Mouse (Mus musculus) liver, embryonic 12.5 days (tissue): ENCODE results near the gene Gm3642. TPM values are rescaled to one million over a fixed set of nuclear protein-coding genes. Genes with fewer than 3 reads are reported as not detected.
A peak's percentile ranks its signal among the peaks of the same experiment; 100 is the strongest.
"Not testable (repeated sequence)": the region's sequence is repeated elsewhere in the genome, so short reads cannot be mapped to it uniquely, and the experiment has no call there.

Source experiments
- ATAC-seq: fragments of 200-750 bp; cut with Nextera tagmentation; 2 replicates; pipeline ENCODE4 v1.8.0; 2017; ENCODE audit warnings: moderate number of reproducible peaks, mild to moderate bottlenecking, moderate library complexity
- H3K27ac ChIP-seq: fragments of 300-500 bp; sonication (generic); 2 replicates; pipeline ENCODE4 v1.5.1; 2016; ENCODE audit warnings: mild to moderate bottlenecking
- H3K27me3 ChIP-seq: fragments of 300-500 bp; sonication (generic); replicated peaks from 2 replicates; pipeline ENCODE4 v1.6.1; 2016; ENCODE audit warnings: mild to moderate bottlenecking, moderate library complexity
- H3K36me3 ChIP-seq: fragments of 300-500 bp; sonication (generic); 2 replicates; pipeline ENCODE4 v1.6.1; 2016; ENCODE audit warnings: mild to moderate bottlenecking, moderate library complexity
- H3K4me1 ChIP-seq: fragments of 300-500 bp; sonication (generic); 2 replicates; pipeline ENCODE4 v1.6.1; 2016
- H3K4me2 ChIP-seq: fragments of 300-500 bp; sonication (generic); 2 replicates; pipeline ENCODE4 v1.6.1; 2016; ENCODE audit warnings: mild to moderate bottlenecking, moderate library complexity
- H3K4me3 ChIP-seq: fragments of 300-500 bp; sonication (generic); 2 replicates; pipeline ENCODE4 v1.5.1; 2016; ENCODE audit warnings: mild to moderate bottlenecking, moderate library complexity
- H3K9ac ChIP-seq: fragments of 300-500 bp; sonication (generic); 2 replicates; pipeline ENCODE4 v1.6.1; 2016; ENCODE audit warnings: mild to moderate bottlenecking, moderate library complexity
- H3K9me3 ChIP-seq: fragments of 300-500 bp; sonication (generic); replicated peaks from 2 replicates; pipeline ENCODE4 v1.6.1; 2016; ENCODE audit warnings: mild to moderate bottlenecking, moderate library complexity
- WGBS: fragments of 180-500 bp; shearing (Covaris S2); methylation state at CpG from one replicate; pipeline ENCODE4 v1.1.7; 2016; ENCODE audit not compliant: insufficient replicate concordance; 5-methylcytosine and 5-hydroxymethylcytosine counted together
- polyA plus RNA-seq: library from polyadenylated mRNA; unstranded; fragments of >200 nt; fragmentation: Nextera tagmentation; extraction: Ambion mirVana; gene quantifications from 2 replicates; pipeline ENCODE4 v1.2.1, GENCODE M21; 2016

Gene Gm3642
- not detected in 2 replicates for polyA plus RNA-seq

DNA sequence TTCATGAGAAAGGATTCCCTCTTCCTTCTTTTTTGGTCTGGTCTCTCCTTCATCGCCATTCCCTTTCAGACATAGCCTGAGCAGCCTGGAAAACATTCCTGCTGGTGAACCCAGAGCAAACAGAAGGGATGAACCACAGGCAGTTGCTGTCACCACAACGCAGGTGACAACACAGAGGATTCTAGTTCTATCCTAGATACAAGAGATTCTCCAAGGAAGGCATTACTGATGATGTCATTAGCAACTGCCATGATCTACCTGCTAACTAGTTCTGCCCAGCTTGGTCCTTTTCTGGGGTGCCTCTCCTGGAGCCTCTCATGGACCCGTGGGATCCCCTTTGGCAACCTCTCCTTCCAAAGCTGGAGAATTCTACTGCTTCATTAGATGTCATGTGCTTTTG, at the start of gene Gm3642:
Gene Gm3642 (minus strand): TSS at position 101 of the 400 bp plus-strand sequence.
- no CpG with 5 or more reads among the region's 3 CpGs for WGBS
- H3K36me3 ChIP-seq: not testable (repeated sequence)

DNA sequence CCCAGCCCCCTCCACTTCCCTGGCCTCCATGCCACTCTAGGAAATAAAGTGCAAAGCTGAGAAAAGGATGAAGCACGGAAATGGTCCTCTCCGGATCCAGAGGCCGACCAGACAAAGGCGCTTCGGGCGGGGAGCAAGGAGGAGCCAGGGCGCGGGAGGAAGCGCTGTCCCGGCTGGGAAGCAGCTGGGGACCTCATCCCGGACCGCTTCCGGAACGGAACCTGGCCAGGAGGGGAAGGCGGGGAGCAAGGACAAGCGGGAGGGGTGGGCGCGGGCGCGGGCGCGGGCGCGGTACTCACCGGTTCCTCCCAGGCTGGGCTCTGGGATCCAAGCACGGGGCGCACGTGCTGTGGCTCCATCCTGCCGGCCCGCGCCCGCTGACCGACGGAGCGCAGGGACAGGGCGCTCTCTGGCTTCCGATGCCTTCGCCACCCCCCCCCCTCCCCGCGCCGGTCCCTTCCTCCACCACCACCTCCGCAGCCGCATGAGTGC, 49.5 kb upstream of the Gm3642 start, which contains the start of gene Gm3667:
Gene Gm3667 (minus strand): TSS at position 442 of the 492 bp plus-strand sequence.
- H3K27ac ChIP-seq, H3K9me3 ChIP-seq, H3K27me3 ChIP-seq, H3K36me3 ChIP-seq, H3K9ac ChIP-seq, ATAC-seq, H3K4me1 ChIP-seq: not testable (repeated sequence)
- Histone ChIP-seq H3K4me2 (peak within 1 kb of the TSS; percentile 51), H3K4me3 (peak within 1 kb of the TSS; percentile 23; the same call in 1 of the 2 replicates)
- WGBS: 4% methylated on average over 10 of the region's 43 CpGs

More for the DNA sequence above, at the start of gene Gm3642:
- H3K9ac ChIP-seq, H3K4me2 ChIP-seq, H3K4me1 ChIP-seq, H3K9me3 ChIP-seq, H3K4me3 ChIP-seq, H3K27ac ChIP-seq, ATAC-seq, H3K27me3 ChIP-seq: not testable (repeated sequence)

DNA sequence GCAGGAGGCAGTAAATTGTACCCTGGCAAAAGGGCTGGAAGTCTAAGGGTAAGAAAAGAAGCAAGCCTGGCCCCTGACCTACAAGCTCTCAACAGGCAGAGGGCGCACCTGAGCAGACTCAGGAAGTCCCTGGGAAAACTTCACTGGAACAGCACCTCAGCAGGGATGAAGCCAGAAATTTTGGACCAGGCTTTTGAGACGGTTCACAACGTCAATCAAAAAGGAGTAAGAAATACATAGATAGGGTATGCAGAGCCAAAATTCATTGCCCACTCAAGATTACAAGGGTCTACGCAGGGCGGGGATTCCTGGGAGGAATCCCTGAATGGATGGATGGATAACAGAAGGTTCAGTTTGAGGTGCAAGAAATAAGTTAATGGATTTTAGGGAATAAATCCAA, 48.7 kb upstream of the Gm3642 start:
- H3K9me3 ChIP-seq, H3K9ac ChIP-seq, H3K36me3 ChIP-seq, H3K4me3 ChIP-seq, H3K4me2 ChIP-seq, ATAC-seq, H3K27me3 ChIP-seq, H3K27ac ChIP-seq, H3K4me1 ChIP-seq: not testable (repeated sequence)
- 19% methylated on average over 5 of the region's 5 CpGs for WGBS

DNA sequence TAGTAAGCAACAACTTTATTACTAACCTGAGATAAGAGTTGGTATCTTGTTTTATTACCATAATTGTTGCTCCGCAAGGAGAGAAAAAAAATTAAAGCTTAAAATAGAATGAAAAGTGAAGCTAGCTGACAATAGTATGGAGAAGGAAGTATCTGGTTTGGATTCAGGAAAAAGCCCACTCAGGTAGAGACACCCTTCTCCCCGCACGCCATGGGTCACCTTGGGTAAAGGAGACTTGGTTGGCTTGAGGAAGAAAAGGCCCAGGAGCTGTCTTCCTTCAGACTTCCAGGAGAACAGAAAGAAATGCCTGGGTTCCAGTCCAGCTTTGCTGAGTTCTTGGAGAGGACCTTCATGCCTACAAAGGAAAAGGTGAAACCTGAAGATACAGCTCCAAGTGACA, 16.8 kb downstream of the Gm3642 start:
- H3K27ac ChIP-seq: not testable (repeated sequence)

More for the DNA sequence above, 16.8 kb downstream of the Gm3642 start:
- not testable (repeated sequence) for H3K27me3 ChIP-seq, H3K4me3 ChIP-seq, H3K9ac ChIP-seq, ATAC-seq, H3K4me2 ChIP-seq, H3K36me3 ChIP-seq, H3K9me3 ChIP-seq, H3K4me1 ChIP-seq
- WGBS: 63% methylated on average over 3 of the region's 3 CpGs

Other genes starting within 250 kb of the Gm3642 start
- gene Gm3629, start 249.7 kb downstream of the Gm3642 start, polyA plus RNA-seq: not detected in 2 replicates
- not detected in 2 replicates for gene Gm3460, start 217.9 kb downstream of the Gm3642 start, polyA plus RNA-seq
- gene Gm10251, start 156.1 kb downstream of the Gm3642 start, polyA plus RNA-seq: not detected in 2 replicates
- not detected in 2 replicates for gene Gm8050, start 120.1 kb downstream of the Gm3642 start, polyA plus RNA-seq
- 0.38 and 0.56 TPM in 2 replicates for gene Gm3636, start 98.0 kb downstream of the Gm3642 start, polyA plus RNA-seq
- not detected in 2 replicates for gene Gm8362, start 65.9 kb downstream of the Gm3642 start, polyA plus RNA-seq
- 0.07 and 0.10 TPM in 2 replicates for gene Gm3667, start 49.7 kb upstream of the Gm3642 start, polyA plus RNA-seq
- not detected in 2 replicates for gene Gm6356, start 133.5 kb upstream of the Gm3642 start, polyA plus RNA-seq
- gene Gm10406, start 187.1 kb upstream of the Gm3642 start, polyA plus RNA-seq: not detected in 2 replicates
- gene Gm3685, start 204.7 kb upstream of the Gm3642 start, polyA plus RNA-seq: not detected in 2 replicates